Mouse (Mus musculus) urinary bladder, postnatal 25 days (tissue): ENCODE results near the gene Fblim1.

Experiments
- DNase-seq: peaks from one replicate; pipeline ENCODE4 v3.0.0; 2022; ENCODE audit warnings: low spot score

Gene Fblim1

DNA sequence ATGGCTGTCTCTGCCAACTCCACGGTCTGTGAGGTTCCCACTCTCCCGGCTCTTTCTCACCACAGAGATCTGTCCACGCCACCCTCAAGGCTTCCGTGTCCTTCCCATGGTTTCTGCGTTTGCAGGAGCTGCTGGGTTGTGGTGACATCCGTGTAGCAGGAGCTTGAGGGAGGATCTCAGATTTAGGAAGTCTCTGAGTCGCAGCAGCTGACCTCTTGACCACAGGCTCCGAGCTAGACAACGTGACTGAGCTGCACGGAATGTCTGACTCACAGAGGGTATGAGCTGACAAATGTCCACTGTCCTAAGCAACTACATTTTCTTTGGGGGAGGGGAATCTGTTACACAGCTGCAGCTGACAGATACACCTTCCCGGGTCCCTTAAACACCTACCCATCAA, at the start of gene Fblim1:
TSS of gene Fblim1 (minus strand) at position 236 of the 400 bp plus-strand sequence.
- DNase-seq: no peak

DNA sequence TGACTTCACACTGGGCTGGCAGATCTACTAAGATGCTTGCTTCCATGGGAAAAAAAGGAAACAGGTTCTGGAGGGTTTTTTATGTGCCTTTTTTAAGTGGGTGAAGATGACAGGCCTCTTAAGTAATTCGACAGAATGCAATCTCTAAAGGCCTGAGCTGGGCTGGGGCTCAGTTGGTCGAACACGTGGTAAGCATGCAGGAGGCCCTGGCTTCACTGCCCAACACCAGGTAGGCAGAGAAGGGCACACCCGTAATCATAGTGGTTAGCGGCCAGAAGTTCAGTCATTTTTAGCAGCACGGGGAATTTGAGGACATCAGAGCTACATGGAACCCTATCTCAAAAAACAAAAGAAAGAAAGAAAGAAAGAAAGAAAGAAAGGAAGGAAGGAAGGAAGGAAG, 48.6 kb upstream of the Fblim1 start:
- no peak for DNase-seq

DNA sequence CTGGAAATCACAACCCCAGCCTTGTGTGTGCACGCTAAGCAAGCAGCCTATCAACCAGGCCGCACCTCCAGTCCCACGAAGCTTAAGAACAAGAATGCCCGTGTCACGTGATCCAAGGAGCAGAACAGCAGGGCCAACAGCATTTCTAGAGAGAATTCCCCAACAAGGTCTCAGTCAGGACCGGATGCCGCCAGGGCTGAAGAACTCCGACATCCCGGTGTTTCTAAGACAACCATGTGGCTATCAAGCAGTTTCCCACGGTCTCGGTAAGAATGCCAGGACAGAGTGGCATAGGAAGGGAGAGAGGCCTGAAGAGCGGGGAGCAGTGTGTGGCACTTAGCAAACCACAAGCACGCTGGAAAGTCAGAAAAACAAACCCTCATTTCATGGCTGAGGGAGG, 47.9 kb upstream of the Fblim1 start:
- DNase-seq: no peak

DNA sequence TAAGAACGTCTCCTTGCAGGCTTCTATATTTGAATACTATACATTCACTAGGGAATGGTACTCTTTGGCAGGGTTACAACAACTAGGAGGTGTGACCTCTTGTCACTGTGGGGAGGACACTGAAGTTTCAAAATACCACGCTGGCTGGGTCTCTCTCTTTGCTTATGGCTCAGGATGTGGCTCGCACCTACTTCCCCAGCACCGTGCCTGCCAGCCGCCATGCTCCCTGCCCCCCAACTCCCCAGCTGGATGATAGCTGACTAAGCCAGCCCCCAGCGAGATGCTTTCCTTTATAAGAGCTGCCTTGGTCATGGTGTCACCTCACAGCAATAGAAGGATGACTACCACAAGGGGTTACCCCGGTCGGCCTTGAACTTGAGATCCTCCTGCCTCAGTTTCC, 47.1 kb upstream of the Fblim1 start:
- no peak for DNase-seq

DNA sequence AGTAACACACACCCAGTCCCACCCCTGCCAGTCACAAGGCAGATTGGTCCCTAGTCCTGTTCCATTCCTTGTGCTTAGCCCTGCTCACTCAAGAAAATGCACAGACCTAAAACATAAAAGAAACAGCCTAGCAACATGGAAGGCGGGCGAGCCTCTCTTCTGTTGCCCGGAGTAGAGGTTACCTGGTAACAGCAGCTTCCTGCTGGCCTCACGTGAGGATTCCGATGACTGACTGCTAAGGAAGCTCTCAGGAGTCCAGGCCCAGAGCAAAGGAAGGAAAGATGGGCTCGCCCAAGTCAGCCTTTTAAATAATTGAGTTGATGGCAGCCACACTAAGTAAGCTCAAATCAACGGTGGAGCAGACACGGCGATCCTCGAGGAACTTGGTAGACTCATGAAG, 46.0 kb upstream of the Fblim1 start:
- no peak for DNase-seq

DNA sequence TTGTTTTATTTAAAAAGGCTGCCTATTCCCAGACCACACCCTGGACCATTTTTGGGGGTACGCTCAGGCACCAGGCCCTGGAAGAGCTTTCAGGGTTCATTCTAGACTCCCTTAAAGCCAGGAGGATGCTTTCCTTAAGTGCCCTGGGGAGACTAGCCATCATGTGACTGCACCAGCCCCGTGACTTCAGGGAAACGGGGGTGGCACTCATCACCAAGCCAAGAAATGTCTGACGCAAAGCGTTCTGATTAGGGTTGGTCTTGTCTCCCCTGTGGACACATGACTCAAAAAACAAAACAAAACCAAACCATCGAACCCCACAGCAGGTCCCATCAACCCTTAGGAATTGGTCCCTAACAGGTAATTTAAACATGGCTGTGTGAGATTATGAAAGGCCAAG, 45.4 kb upstream of the Fblim1 start:
- no peak for DNase-seq

DNA sequence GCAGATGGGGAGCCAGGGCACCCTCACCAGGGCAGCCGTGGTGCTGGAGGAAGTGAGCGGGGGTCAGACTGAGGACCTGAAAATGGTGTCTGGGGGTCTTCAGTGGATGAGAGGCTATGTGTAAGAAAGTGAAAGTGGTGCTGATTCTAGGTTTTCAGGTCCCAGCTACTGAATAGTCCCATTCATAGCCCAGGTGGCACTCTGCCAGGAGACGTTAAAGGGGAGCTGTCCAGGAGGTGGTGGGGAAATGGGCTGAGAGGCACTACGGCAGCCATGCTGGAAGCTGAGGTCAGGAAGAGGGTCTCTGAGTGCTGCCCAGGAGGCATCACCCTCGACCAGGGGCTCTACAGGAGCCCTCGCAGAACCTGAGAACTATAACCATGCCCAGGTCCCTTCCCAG, 43.3 kb upstream of the Fblim1 start:
- no peak for DNase-seq

DNA sequence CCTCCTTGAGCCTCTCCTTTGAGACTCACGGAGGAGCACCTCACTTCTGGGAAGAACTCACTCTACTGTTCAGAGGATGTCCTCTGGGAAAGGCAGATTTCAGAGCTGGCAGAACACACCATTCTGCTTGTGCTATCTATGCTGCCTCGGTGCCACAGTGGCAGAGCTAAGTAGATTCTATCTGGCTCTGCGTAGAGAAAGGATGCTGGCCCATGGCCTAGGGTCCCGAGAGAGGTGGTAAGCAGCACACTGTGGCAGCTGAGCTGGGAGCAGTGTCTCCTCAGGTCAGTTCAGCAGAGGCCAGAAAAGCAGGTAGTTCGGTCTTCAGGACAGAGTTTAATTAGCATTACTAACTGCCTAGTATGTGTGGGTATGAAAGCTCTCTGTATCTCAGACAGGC, 42.4 kb upstream of the Fblim1 start:
- no peak for DNase-seq

DNA sequence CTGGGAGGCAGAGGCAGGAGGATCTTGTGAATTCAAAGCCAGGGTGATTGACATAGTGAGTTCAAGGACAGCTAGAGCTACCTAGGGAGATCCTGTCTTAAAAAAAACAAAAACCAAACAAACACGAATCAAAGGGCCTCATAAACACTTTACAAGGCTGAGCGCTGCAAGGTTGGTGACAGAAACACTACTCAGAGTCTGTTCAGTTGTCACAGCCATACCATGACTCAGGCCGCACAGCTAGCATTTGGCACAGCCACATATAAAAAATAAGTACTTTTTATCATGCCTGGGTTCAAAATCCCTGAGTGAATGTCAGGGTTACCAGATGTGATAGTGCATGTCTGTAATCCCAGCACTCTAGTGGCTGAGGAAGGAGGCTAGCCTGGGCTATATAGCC, 41.3 kb upstream of the Fblim1 start:
- DNase-seq: no peak

DNA sequence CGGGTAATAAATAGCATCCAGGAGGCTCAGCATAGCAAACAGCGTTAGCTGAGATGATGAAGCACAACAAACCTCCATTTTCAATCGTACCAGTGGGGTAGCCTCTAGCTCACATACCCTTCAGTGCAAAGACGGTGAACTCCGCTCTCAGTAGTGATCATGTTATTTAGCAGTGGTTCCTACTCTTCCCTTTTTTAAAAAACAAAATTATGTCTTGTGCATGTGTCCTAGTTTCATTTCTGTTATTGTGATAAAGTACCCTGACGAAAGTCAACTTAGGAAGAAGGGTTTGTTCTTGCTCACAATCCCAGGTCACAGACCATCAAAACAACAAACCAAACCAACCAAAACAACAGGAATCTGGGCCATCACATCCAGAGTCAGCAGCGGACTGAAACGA, 40.1 kb upstream of the Fblim1 start:
- DNase-seq: no peak

DNA sequence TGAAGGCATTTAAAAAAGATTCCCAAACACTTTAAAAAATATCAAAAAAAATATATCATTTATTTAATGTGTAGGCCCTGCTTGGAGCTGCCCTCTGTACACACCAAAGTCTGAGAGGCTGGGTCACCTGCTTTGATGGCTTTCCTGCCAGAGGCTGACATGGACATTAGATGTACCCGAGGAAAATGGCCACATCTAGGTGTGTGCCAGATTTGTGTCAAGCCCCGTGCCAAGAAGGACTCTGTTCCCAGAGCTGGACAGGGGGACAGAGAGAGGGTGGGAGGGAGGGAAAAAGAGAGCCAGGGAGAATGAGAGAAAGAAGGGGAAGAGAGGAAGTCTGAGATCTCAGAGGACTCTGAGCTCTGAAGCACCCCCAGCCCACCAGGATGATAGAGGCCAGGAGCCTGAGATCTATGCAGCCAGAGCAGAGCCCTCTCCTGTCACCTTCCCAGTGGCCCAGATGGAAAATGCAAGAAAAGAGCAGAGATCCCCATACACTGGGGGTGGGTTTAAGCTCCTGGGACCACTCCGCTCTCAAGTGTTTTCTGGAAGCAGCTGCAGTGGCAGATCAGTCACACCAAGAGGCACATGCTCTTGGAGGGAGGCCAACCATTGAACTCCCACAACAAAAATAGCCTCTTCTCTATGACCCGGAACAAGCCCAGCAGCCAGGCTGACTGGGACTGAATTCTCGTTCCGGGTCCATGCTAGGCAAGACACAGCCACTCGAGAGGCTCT, 37.4 kb upstream of the Fblim1 start:
- no peak for DNase-seq

DNA sequence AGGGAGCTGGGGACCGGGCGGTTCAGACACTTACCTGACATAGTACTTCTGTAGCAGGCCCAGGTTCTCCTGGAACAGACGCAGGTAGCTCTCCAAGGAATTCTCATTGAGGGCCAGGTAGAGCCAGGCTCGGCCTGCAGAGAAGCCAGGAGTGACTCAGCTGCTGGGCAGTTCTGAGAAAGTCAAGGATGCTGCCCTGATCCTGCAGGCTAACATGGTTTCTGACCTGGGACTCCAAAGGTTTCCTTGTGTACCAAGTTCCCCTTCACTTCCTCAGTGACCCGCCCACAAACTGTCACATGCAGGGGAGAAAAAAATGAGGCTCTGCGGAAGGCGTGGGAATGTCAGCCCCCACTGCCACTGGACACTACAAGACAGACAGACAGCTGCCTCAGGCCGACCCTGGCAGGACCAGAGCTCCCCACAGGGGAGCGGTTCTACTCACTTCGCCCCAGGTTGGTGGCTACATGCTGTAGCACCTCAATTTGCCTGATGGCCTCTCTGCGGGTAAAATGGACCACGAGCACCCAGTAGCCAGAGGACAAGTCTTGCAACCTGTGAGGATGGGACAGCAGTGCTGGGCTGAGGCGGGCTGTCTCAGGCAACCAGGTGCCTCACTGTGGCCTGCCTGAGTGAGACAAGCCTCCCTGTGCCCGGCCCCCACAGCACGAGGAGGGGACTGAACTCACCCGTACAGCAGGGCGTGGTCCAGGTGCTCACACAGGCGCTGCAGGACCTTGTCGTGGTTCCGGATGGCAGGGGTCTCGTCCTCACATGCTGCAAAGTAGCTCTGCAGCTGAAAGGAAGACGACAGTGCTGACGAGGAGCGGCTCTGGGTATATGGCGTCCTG, 36.3 kb upstream of the Fblim1 start:
- no peak for DNase-seq

DNA sequence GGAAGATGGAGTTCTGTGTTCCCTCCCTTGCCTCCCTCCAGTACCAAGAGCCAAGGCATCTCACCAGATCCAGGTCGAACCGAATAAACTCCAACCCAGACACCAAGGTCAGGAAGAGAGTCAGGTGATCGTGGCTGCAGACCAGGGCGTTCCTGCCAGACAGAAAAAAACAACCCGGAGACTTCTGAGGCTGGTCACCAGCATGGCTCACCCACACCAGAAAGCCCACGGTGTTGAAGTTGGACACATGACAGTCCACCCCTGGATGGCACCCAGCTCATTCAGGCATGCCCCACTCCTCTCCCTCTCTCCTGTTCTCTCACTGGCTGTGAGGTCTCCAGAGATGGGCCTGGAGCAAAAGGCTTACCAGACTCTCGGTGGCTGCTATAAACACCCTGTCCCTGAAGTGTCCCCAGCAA, 35.5 kb upstream of the Fblim1 start:
- DNase-seq: no peak

DNA sequence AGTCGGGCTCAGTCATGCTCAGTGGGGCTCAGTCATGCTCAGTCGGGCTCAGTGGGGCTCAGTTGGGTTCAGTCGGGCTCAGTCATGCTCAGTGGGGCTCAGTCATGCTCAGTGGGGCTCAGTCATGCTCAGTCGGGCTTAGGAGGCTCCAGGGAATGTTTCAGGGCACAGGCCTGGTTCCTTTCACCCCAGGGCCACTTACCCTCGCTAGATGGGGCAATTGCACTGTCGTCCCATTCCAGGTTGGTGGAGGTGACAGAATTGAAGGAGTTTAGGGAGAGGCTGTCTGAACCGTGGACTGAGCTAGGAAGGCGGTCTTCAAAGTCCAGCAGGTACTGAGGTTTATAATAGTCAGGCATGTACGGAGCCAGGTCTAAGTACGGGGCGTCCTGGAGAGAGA, 33.6 kb upstream of the Fblim1 start:
- no peak for DNase-seq

DNA sequence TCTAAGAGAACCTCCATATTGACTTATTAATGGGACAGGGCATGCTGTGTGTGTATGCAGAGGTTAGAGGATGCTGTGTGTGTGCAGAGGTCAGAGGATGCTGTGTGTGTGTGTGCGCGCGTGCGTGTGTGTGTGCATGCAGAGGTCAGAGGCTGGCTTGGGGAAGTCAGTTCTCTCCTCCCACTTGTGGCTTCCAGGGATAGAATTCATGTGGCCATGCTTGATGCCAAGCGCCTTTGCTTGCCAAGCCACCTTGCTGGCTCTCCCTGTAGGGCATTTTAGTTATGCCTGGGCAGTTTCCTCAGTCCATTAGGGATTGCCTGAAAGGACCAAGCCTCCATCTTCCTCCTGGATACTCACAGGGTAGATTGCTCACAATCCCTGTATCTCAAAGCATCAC, 30.8 kb upstream of the Fblim1 start:
- no peak for DNase-seq

DNA sequence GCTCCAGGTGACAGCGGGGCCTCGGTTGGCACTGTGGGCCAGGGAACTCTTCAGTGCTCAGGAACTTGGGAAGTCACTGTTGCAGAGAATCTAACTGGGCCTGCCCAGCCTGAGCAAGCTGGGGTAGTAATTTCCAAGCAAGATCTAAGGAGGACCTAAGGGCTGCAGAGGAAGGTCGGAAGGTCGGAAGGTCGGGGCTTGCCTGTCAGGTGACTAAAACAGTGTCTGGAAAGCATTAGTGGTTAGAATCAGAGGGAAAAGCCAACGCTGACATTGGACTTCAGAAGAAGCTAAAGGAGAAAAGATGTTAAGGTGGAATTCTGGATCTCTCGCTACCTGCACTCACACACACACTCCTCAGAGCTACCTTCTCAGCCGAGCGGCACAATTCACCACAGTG, 30.1 kb upstream of the Fblim1 start:
- DNase-seq: no peak

DNA sequence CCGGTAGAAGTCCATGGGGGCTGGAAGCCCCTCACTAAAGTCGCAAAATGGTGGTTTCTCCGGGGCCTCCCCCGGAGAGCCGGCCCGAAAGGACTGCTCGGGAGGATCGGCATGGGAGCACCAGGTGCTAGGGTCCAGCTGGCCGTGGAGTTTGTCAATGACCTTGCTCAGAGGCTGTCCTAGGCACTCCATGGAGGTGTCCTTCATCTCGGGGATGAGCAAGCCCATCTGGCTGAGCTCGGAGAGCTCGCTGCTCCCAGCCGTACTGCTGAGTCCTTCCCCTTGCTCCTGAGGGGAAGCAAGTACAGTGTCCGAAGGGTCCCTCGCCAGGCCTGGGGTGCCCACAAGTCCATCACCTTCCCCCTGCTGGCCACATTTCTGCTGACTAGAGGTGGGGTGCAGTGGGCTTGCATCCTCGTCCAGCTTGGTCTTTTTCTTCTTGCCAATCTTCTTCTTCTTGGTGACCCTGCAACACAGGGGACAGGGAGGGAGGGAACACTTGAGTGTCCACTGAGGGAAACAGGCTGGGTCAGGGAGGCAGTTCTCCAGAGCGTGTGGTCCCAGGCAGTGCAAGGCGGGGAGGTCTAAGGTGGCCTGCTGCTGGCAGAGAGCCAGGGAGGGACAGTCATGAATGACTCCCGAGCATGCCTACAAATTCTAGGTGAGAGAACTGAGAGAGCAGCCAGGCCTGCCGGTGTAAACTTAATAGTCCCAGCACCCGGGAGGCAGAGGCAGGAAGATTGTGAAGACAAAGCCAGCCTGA, 26.4 kb upstream of the Fblim1 start:
- DNase-seq: no peak

DNA sequence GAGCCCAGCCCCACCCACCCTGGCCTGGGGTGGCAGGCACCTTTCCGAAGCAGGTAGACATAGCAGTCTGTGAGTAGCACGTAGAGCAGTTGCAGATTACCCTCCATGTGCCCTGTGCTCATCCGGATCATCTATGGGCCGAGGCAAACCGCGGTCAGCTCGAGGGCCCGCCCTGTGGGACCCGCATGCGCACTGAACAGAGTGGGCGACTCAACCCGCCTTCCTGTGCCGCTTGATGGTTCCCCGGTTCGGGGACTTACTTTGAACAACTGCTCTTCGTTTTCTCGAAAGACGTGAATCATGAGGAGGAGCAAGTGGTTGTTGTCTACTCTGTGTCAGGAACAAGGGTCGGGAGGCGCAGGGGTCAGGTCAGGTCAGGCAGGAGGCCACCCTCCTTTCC, 25.4 kb upstream of the Fblim1 start:
- no peak for DNase-seq

DNA sequence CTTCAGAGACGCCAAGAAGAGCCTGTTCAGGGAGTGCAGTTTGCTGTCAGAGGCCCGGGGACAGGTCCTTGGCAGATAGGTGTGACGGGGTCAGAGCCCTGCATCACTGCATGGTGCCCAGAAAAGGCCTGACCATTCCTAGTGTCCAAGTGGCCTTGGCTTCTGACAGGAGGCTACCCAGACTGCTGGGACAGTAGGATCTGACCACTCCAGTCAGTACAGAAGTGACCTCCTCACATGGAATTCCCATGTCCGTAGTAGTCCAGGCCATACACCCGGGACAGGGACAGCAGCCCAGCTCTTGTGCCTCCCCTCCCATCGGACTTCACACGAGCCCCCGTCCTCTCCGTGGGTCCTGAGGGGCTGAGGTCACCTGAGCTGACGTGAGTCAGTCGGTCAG, 24.1 kb upstream of the Fblim1 start:
- no peak for DNase-seq

DNA sequence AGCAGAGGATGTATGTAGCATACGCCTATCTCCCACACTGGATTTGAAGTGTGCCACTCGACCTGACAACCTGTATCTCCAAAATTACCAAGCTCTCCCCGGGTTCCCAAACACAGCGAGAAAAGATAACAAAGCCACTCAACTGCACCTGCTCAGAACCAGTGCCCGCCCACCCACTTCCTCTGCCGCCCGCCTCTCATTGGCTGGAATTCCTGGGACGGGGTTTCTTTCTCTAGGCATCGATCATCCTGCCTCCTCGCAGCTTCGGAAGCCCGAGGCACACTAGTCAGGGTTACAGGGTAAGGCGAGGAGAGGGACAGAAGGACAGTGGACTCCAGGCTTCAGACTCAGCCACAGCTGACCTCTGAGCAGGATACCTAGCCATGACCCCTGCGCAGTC, 22.8 kb upstream of the Fblim1 start:
- DNase-seq: no peak

DNA sequence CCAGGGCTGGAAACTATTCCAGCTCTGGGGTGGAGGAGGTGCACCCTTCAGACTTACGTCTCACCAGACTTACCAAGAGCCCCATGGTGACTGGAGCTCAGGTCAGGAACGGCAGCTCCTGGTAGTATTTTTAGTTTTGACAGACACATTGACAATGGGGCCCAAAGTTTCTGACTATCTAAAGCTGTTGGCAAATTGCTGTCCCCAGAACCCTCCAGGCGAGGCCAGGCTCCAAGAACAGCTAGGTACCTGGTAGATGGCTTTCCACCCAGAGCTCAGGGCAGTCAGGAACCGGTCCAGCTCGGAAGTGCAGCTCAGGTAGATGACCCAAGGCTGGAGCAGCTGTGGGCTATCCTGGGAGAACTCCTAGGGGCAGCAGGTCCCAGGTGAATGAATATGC, 21.6 kb upstream of the Fblim1 start:
- no peak for DNase-seq

DNA sequence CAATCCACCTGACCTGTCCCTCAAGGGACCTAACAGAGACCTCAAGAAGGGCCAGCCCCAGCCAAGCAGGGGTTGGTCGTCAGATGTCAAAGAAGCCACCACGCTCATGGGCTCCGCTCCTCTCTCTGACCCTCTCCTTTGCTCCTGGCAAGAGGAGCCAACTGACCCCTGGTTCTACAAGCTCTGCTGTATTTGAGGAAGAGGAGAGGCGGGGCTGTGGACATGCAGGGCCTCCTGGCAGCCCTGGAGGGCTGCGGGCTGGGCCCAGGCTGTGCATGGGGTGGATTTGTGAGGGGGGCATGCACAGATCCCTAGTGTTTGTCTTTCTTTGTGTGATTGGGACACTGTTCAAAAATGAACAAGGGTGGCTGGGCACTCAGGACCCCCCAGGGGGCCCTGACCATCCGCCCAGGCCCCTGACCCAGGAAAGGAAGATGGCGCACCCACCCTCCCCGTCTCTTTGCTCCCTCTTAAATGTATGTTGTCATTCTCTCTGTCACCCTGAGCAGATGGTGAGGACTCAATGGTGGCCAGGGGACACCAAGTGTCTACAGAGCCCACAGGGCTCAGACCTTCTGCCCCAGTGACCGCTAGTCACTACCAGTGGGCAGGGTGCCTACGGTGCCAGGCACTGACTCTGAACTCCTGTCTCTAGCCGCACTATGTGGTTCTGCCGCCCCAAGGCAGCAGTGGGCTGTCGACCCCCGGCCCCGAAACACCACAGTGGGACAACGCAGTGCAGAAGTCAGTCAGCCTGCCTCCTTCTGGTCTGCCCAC, 20.1 kb upstream of the Fblim1 start:
- DNase-seq: no peak
